Mouse (Mus musculus) cortical plate, adult 2 months (tissue): ENCODE measurements around the gene Gm4871.

Experiments
- CTCF ChIP-seq: fragments of 200-500 bp; IDR thresholded peaks from 2 replicates; pipeline ENCODE4 v1.5.1; 2011; ENCODE audit warnings: mild to moderate bottlenecking, control low read depth, low read length; ENCODE audit not compliant: insufficient read depth; ENCODE audit errors: extremely low read depth
- POLR2A ChIP-seq: fragments of 200-500 bp; IDR thresholded peaks from 2 replicates; pipeline ENCODE4 v1.6.1; 2011; ENCODE audit warnings: mild to moderate bottlenecking, low read length, control low read depth; ENCODE audit not compliant: insufficient read depth; ENCODE audit errors: extremely low read depth

GRCm38 (mm10) chr5:144983227-144983626, 49.3 kb downstream of the Gm4871 start:
- TF ChIP-seq POLR2A (no peak), CTCF (no peak)
